Mouse (Mus musculus): Measurements from ENCODE around the gene Tnip3. TPM values are rescaled to one million over a fixed set of nuclear protein-coding genes. Genes with fewer than 3 reads are reported as not detected.

Gene Tnip3
- polyA plus RNA-seq, 1 experiment from 2014 or later = 1.1 TPM

DNA sequence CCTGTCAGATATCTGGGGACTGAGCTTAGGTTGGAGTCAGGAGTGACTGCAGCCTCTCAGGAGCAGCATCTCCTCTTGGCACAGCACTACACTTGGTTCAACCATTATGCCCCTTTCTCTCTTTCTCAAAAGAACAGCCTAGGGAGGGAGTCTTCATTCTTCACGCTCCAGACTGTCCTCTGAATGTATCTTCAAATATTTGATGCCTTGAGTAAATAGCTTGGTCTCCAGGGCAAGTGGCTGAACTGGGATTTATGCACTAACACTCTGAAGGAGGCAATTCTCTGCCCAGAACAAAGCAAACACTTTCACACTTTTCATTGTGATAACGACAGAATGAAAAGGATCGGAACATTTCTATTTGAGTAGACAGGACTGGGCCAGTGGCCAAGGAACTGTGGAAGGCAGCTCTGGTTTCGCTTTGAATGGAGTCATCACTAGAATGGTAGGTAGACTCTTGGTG lies 59.8 kb downstream of the Tnip3 start:
- Histone ChIP-seq H3K4me1 (ENCODE audit: insufficient read depth) (peaks cover 7% of the 10 kb centered on the region; the same call in 1 of the 2 replicates), H3K27me3 (ENCODE audit: insufficient read depth, low read length) (no peaks in the 10 kb centered on the region), H3K4me3 (ENCODE audit: low read depth, low read length) (no peak overlapping the region), H3K4me2 (no peak overlapping the region), H3K27ac (ENCODE audit: low read depth) (peak overlapping the region; percentile 44), H3K36me3 (ENCODE audit: insufficient read depth) (no peaks in the 10 kb centered on the region), H3K9me3 (ENCODE audit: low read depth, low read length) (no peaks in the 10 kb centered on the region), H3K9ac (no peak overlapping the region)
- ATAC-seq (ENCODE audit: insufficient read depth) (peak; percentile 85), DNase-seq (peak; percentile 79)
- no peak for TF ChIP-seq CTCF (IDR thresholded peaks at IDR 0.05; ENCODE audit: low read depth)
- 30% methylated on average over 4 of the region's 4 CpGs for WGBS

DNA sequence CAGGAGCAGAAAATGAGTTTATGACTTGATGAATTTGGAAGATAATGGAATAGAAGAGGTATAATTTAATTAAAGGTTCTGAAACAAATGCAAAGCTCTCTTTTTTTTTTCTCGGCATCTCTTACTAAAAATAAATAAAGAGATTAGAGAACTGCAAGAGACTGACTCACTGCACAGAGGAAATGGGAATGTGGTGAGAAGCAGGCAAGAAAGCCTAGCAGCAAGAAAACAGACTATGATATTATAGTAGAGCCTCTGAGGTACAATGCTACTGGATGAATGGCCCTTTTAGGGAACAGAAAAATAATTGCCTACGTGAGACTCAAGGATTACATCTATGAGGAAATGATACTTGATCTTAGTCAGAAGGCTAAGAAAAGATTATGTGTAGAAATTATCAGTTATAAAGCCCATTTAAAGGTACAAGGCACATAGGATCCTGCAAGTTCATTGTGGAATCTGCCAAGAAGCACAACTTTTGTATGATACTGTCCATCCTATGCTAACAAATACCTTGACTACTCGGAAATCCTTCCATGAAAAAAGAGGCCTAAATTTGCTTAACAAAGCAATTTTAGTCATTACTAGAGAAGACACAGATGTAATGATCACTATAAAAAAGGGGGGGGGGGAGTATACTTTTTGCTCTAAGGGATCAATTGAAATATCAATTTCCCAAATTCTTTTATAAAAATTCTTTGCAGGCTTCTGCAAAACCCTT lies 60.4 kb downstream of the Tnip3 start:
- 0 out of 2 replicates have a peak overlapping the region, but pooled peaks have one; percentile 10 for H3K4me2 ChIP-seq
- no peak for TF ChIP-seq CTCF (IDR thresholded peaks at IDR 0.05; ENCODE audit: low read depth)
- no peaks in the 10 kb centered on the region for H3K9me3 ChIP-seq (ENCODE audit: low read depth, low read length)
- peak overlapping the region; percentile 73 for H3K27ac ChIP-seq (ENCODE audit: low read depth)
- no peak for ATAC-seq (ENCODE audit: insufficient read depth)
- no peak for DNase-seq
- no peaks in the 10 kb centered on the region for H3K27me3 ChIP-seq (ENCODE audit: insufficient read depth, low read length)
- no peaks in the 10 kb centered on the region for H3K36me3 ChIP-seq (ENCODE audit: insufficient read depth)
- H3K4me1 ChIP-seq (ENCODE audit: insufficient read depth) = peaks cover 7% of the 10 kb centered on the region; the same call in 1 of the 2 replicates
- H3K4me3 ChIP-seq (ENCODE audit: low read depth, low read length) = no peak overlapping the region
- no peak overlapping the region for H3K9ac ChIP-seq
- 48% methylated on average over 3 of the region's 3 CpGs for WGBS

DNA sequence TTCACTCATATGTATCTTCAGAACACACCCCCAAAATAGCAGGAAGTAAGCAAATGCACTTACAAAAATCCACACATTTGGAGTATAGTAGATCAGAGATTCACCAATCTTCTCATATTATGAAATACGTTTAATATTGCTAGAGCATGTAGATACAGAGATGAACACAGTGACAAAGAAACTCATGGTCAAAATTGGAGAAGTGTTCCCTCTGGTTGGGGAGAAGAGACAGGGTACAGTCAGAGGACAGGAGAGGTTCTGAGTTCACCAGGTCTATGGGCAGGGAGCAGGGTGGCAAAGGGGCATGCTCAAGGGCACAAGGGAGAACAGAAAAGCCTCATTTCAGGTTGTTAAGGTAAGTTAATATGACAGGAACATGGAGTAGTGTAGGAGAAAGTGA lies 63.7 kb downstream of the Tnip3 start:
- no peak overlapping the region for H3K27ac ChIP-seq (ENCODE audit: low read depth)
- H3K9ac ChIP-seq = no peak overlapping the region
- no peak for TF ChIP-seq CTCF (IDR thresholded peaks at IDR 0.05; ENCODE audit: low read depth)
- ATAC-seq (ENCODE audit: insufficient read depth) = no peak
- DNase-seq = no peak
- H3K36me3 ChIP-seq (ENCODE audit: insufficient read depth) = no peaks in the 10 kb centered on the region
- WGBS = 78% methylated on average over 1 of the region's 1 CpGs
- H3K27me3 ChIP-seq (ENCODE audit: insufficient read depth, low read length) = no peaks in the 10 kb centered on the region
- peaks cover 7% of the 10 kb centered on the region; the same call in 1 of the 2 replicates for H3K4me1 ChIP-seq (ENCODE audit: insufficient read depth)
- no peaks in the 10 kb centered on the region for H3K9me3 ChIP-seq (ENCODE audit: low read depth, low read length)
- H3K4me2 ChIP-seq = no peak overlapping the region
- H3K4me3 ChIP-seq (ENCODE audit: low read depth, low read length) = no peak overlapping the region

DNA sequence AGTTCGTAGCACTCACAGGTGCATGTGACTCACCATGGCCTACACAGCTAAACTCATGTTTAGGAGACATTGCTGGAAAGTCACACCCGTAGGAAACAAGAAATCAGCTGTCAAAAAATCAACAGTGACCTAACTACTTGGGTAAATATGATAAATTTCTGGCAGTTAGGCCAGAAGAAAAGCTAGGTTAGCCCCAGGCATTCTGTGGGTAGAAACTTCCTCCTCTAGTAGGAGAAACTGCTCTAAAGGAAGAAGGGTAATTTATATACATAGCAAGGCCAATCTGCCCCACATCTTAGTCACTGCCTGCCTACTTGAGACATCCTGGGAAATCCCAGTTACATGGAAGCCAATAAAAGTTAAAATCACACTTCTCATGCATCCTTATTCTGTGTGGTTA lies 64.9 kb downstream of the Tnip3 start:
- Histone ChIP-seq H3K36me3 (ENCODE audit: insufficient read depth) (no peaks in the 10 kb centered on the region), H3K4me3 (ENCODE audit: low read depth, low read length) (no peak overlapping the region), H3K27me3 (ENCODE audit: insufficient read depth, low read length) (no peaks in the 10 kb centered on the region), H3K9ac (no peak overlapping the region), H3K9me3 (ENCODE audit: low read depth, low read length) (no peaks in the 10 kb centered on the region), H3K4me2 (no peak overlapping the region), H3K27ac (ENCODE audit: low read depth) (no peak overlapping the region), H3K4me1 (ENCODE audit: insufficient read depth) (peaks cover 4% of the 10 kb centered on the region; the same call in 1 of the 2 replicates)
- TF ChIP-seq CTCF (IDR thresholded peaks at IDR 0.05; ENCODE audit: low read depth) = no peak
- WGBS = 71% methylated on average over 2 of the region's 2 CpGs
- no peak for ATAC-seq (ENCODE audit: insufficient read depth)
- DNase-seq = no peak

DNA sequence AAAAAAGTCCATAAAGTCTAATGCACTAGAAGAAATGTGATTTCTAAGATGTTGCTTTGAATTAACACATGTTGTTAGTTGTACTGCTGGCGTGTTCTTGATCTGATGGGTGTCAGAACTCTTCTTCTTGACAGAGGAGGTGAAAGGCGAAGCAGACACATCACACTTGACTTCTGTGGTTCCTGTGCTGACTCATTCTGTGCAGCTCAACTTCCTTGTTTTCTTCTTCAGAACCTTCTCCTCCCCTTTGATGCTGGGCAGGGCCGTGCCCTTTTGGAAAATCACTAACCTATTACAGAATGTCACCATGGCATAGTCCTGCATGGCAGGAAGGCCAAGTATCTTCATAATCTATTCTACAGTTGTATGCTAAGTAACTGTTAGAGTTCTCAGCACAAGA lies 69.1 kb downstream of the Tnip3 start:
- no peak for ATAC-seq (ENCODE audit: insufficient read depth)
- no peak overlapping the region for H3K4me2 ChIP-seq

DNA sequence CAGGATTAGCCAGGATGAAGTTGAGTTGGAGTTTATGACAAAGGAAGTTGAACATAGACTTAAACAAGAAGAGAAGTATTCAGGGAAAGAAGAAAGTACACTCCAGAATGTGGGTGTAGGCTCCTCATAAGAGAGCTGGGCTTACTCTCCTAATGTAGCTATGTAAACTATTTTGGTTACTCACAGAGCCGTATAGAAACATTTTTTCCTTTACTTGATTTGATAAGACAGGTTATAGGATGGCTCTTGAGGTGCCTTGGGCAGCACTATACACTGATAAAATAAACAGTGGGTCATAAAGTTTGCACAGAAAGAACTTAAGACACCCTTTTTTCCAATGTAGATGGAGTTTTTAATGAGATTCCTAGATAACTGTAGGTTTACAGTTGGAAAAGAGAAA lies 70.3 kb downstream of the Tnip3 start:
- peak; percentile 41; the same call in 1 of the 2 replicates for ATAC-seq (ENCODE audit: insufficient read depth)
- no peak for DNase-seq
- Histone ChIP-seq H3K27ac (ENCODE audit: low read depth) (peak overlapping the region; percentile 30; the same call in 1 of the 2 replicates), H3K36me3 (ENCODE audit: insufficient read depth) (no peaks in the 10 kb centered on the region), H3K9ac (no peak overlapping the region), H3K4me1 (ENCODE audit: insufficient read depth) (peaks cover 3% of the 10 kb centered on the region; the same call in 1 of the 2 replicates), H3K27me3 (ENCODE audit: insufficient read depth, low read length) (no peaks in the 10 kb centered on the region), H3K4me2 (no peak overlapping the region), H3K4me3 (ENCODE audit: low read depth, low read length) (no peak overlapping the region), H3K9me3 (ENCODE audit: low read depth, low read length) (no peaks in the 10 kb centered on the region)
- 27% methylated on average over 1 of the region's 1 CpGs for WGBS
- no peak for TF ChIP-seq CTCF (IDR thresholded peaks at IDR 0.05; ENCODE audit: low read depth)

More for the DNA sequence above, 69.1 kb downstream of the Tnip3 start:
- Histone ChIP-seq H3K9me3 (ENCODE audit: low read depth, low read length) (no peaks in the 10 kb centered on the region), H3K27me3 (ENCODE audit: insufficient read depth, low read length) (no peaks in the 10 kb centered on the region), H3K4me1 (ENCODE audit: insufficient read depth) (no peaks in the 10 kb centered on the region), H3K4me3 (ENCODE audit: low read depth, low read length) (no peak overlapping the region), H3K36me3 (ENCODE audit: insufficient read depth) (no peaks in the 10 kb centered on the region), H3K27ac (ENCODE audit: low read depth) (peak overlapping the region; percentile 24; the same call in 1 of the 2 replicates), H3K9ac (no peak overlapping the region)
- no peak for TF ChIP-seq CTCF (IDR thresholded peaks at IDR 0.05; ENCODE audit: low read depth)
- DNase-seq = no peak
- 73% methylated on average over 3 of the region's 3 CpGs for WGBS

DNA sequence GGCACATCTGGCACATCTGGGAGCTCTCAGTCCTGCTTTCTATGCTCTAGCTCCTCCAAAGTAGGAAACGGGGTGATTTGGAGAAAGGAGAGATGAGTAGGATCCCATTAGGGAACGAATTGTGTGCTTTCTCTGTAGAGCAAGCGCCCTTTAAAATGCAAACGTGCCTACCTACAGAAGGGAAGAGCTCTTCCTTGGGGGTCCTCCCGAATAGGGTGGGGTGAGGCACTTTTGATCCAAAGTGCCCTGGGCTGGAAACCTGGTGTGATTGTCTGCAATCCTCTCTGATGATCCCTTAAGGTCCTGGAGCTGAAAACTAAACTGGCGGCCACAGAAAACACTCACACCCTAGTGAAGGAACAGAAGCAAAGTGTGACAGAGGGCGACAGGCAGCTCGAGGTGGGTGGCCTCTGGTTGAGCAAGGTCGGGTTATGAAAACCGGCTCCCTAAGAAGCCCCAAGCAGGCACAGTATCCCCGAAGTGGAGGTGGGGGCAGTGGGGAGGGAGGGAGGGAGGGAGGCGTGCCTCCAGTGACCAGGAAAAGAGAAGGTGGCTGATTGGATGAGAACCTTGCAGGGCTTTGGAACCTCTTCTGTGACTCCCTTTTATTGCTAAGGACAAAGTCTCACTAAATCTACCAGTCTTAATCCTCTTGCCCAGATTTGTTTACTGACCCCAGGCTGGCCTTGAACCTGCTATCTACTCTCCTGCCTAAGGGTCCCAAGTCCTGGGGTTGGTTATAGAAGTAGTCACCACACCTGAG lies 72.1 kb downstream of the Tnip3 start:
- ATAC-seq (ENCODE audit: insufficient read depth) (peak; percentile 45), DNase-seq (no peak)
- Histone ChIP-seq H3K36me3 (ENCODE audit: insufficient read depth) (no peaks in the 10 kb centered on the region), H3K9me3 (ENCODE audit: low read depth, low read length) (no peaks in the 10 kb centered on the region), H3K9ac (no peak overlapping the region), H3K27me3 (ENCODE audit: insufficient read depth, low read length) (no peaks in the 10 kb centered on the region), H3K4me1 (ENCODE audit: insufficient read depth) (peaks cover 4% of the 10 kb centered on the region), H3K27ac (ENCODE audit: low read depth) (peak overlapping the region; percentile 33), H3K4me3 (ENCODE audit: low read depth, low read length) (no peak overlapping the region), H3K4me2 (0 out of 2 replicates have a peak overlapping the region, but pooled peaks have one; percentile 8)
- TF ChIP-seq CTCF (IDR thresholded peaks at IDR 0.05; ENCODE audit: low read depth) = no peak
- 24% methylated on average over 11 of the region's 12 CpGs for WGBS
